Mouse (Mus musculus) retina, embryonic 14.5 days (tissue): Measurements from ENCODE around the gene Sfxn4.
"Not testable (repeated sequence)": the region's sequence is repeated elsewhere in the genome, so short reads cannot be mapped to it uniquely, and the experiment has no call there.

Experiments
- DNase-seq: peaks from one replicate; pipeline ENCODE4 v3.0.0-alpha.2; 2015; ENCODE audit warnings: low spot score

The Sfxn4 gene

DNA sequence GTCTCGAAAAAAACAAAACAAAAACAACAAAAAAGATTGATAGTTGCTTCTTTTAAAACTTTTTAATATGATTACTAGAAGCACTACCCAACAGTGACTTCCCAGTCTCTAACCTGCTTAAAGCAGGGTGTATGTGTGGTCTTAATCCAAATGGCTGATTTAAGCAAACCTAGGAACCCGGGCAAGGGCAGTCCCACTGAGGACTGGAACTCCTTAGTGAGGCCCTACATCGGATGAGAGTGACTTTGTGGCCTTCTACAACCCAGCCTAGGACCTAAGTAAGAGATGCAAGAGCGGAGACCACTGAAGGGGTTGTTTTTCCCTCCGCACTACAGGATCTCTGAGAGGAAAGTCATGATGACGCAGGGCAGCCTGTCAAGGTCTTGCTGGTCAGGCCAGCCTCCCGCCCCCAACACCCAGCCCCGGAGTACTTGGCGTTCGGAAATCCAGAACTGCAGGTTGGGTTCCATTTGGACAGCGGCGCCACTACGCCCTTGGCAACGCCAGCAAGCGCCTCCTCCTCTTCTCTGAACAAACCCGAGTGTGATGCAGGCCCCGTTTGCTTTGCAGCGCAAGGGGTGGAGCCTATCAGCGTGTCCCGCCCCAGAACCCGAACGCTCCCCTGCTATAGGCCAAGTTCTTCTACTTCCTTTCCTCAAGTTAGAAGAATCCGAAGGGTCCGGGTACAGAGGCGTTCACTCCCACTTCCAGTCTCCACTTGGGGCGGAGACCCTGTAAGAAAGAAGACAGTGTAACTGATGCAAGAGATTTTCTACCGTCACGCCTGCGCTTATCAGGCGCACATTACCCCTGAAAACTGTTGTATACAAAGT is at the start of gene Sfxn4:
Sfxn4 (minus strand) TSS at position 612 of the 833 bp plus-strand sequence.
- peak; percentile 90 for DNase-seq

DNA sequence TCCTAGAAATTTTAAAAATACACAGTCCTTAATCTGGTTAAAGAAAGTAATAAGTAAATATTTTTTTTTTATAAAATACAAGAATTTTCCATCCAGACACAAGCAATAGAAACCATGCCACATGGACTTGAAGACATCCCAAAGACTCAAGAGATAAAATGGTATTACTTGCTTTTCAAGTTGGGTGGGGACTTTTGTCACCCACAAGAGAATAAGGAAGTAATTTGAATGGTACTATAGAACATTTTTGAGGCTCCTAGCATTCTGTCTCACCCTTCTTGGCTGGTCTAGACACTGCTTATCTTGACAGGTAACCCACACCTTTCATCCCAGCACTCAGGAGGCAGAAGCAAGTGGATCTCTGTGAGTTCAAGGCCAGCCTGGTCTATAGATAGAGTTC is 49.0 kb upstream of the Sfxn4 start:
- DNase-seq = no peak

DNA sequence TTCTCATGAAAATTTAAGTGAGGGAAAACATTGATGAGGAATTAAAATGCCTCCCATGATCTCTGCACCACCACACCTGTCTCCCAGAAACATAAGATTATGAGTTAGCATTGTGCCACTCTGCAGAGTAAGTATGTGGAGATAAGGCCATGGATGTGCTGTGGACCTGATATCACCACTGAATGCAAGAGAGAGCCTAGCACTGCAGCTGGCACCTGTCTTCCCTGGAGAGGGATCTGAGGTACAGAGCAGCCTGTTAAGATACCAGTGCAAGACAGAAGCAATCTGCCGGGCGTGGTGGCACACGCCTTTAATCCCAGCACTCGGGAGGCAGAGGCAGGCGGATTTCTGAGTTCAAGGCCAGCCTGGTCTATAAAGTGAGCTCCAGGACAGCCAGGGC is 44.2 kb upstream of the Sfxn4 start:
- DNase-seq = no peak

DNA sequence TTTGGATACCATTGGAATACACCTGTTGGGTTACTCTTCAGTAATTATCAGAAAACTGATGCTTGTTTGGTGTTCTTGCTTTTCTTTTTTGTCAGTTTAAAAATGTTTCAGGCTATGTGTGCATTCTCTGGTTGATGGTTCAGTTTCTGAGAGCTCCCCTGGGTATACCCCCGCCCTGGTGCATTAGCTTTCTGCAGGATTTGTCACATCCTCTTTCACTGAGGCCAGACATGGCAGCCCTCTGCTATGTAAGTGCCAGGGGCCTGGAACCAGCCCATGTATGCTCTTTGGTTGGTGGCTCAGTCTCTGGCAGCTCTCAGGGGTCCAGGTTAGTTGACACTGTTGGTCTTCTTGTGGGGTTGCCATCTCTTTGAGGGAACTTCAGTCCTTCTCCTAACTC is 42.7 kb upstream of the Sfxn4 start:
- DNase-seq = no peak

DNA sequence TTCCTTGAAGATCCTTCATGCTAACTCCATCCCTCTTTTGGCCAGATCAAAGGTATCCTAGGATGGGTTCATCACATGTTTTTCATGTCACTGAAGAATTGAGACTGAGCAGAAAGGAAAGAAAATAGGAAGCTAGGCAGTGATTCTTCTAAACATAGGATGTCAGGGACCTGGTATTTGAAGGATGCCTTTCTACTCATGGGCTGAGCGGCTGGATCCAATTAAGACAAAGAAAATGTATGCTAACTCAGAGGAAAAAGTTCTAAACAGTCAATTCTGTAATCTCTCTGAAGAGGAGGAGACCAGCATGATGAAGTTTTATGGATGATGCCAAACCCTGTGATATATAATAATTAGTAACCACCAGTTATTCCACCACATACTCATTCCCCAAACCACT is 41.9 kb upstream of the Sfxn4 start:
- no peak for DNase-seq

DNA sequence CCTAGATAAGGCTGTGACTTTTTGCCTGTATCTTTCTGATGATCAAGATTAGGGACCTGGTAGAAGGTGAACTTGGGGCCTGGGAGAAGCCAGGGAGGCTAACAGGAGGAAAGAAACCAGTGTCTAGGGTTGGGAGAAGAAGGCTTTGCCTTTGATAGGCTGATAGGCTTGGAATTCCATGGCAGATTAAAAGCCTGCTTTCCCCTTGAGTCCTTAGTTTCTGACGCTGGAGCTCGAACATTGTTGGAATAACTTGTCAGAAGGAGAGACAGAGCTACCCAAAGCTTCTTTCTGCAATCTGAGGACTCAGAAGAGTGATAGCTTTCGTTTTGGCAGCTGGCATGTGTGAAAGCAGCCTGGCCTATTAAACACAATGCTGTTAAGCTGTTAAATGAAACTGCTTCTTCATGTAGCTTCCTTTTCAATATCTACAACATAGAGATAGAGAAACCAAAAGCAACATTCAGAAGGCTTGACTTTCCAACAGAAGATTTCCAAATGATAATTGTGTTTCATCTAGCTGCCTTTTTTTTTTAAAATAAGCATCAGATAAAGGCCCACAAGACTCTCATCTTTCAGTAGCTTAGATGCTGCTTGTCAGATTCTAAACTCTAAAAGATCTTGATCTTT is 34.1 kb upstream of the Sfxn4 start:
- no peak for DNase-seq

DNA sequence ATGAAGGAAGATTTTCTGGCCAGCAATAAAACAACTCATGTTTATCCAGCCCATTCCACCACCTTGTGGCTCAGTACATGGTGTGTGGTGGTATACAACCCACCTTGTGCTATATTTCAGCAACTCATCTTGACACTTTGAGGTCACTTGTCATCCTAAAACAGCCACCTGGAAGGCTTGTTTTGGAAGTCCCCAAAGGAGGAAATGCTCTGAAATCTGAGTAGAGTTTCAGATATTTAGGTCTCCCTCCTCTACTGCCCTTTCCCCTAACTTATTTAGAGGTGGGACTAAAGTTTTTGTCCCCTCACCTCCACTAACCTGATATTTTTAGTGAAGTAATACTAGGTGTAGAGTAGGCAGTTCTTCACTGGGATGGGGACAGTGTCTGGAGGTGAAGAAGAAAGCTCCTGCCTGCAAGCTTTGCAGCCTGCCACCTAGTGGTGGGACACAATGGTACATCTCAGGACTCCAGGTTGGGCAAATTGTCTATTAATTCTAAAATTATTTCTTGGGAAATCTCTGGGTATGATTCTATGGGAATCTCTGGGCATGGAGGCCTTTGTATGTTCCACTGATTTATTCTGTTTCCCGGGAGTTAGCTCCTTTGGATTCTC is 30.8 kb upstream of the Sfxn4 start:
- DNase-seq = peak; percentile 81

DNA sequence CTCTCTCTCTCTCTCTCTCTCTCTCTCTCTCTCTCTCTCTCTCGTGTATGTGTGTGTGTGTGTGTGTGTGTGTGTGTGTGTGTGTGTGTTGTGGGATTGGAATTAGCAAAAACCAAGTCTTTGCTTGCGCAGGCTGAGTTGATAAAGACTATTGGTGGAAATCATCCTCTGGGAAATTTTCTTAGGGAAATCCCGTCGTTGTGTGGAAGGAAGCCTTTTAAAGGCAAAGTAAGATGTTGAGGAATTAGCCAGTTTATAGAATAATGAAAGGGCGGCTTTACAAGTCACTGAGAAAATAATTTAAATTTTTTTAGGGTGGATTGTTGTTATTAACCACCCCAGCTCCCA is 29.8 kb upstream of the Sfxn4 start:
- DNase-seq = peak; percentile 24

DNA sequence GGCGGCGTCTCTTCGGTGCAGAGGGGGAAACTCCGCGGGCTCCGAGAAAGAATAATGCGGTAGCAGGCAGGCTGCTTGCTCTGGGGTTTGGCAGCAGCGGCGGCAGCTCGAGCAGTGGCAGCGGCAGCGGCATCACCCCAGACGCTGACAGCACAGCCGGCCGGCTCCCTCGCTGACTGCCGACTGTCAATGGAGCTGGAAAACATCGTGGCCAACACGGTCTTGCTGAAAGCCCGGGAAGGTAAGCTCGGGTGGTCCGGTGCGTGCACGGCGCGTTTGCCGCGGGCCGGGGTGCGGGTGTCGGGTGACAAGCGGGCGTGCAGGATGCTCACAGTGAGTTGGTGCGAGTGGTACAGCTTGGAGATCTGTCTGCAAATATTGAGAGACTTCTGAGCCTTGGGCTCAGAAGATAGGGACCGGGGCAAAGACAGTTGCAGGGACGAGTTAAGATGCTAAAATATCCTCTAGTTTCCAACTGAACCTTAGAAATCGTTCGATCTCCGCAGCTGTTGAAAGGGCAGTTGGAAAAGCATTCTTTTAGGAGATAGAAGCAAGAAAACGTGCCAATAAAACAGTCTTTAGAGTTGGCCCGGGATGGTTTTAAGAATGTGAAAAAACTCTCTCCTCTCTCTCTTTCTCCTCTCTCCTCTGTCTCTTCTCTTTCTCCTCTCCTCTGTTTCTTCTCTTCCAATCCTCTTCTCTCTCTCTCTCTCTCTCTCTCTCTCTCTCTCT is 29.3 kb upstream of the Sfxn4 start:
- no peak for DNase-seq

DNA sequence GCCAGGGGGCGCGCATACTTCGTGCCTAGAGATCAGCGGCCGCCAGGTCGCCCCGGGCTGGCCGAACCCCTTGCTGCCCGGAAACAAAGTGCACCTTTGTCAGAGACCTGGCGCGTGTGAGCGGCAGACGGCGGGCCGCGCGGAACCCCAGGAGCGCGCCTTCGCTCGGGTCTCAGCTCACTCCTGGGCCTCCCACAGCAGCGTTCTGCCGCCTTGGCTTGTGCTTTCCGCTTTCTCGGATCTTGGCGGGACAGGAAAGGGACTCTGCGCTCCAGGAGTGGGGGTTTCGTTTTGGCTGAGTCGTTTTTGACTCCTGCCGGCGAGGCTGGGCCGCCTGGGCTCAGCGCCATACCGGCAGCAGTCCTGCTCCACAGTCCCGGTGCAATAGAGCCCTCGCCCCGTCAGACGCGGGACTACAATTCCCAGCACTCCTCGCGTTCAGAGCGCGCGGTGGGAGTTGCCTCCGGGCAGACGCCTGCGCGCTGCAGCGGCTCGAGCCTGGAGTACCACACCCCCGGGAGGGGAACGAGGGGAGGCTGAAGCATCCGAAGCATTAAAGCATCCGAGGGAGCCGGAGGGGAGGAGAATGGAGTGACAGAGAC is 28.5 kb upstream of the Sfxn4 start, which contains the start of gene Grk5:
Grk5 (plus strand) TSS at position 36 of the 602 bp plus-strand sequence.
- DNase-seq = peak; percentile 97

DNA sequence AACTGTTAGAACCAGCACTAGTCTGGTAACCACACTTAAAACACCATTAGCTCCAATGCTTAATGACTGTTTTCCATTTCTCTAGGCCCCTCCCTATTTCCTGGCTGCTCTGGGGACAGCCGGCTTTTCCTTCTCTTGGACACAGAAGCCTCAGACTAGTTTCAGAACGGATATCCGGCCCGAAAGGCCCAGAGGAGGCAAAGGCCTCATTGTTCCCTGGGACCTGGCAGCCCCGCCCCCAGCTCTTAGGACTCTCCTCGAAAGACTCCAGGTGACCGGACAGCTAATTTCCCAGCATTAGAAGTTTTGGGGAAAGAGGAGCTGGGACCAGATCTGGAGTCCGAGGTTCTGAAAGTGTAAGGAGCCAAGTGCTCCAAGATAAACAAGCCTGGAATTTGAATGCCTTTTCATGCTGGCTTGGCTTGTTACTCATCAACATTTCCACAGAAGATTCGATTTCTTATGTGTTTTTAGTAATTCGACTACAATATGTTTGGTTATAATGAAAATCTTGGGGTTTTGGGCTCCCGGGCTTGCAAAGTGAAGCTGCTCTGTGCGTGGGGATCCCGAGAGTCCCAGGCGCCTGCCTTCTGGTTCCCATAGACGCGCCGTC is 27.9 kb upstream of the Sfxn4 start:
- DNase-seq = no peak

DNA sequence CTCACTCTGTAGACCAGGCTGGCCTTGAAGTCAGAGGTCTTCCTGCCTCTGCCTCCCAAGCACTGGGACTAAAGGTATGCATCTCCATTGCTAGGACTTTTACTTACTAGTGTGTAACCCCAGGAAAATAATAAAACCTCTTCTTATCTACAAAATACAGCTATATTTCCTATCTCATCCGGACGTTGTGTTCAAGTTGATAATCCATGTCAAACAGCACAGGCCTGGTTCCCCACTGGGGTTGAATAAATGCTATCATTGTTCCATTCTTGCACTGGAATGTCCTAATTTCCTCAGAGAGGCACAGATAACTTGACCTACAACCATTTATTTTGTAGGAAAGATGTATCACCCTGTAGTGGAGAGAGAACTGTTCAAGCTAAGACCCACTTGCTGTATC is 26.4 kb upstream of the Sfxn4 start:
- DNase-seq = no peak

DNA sequence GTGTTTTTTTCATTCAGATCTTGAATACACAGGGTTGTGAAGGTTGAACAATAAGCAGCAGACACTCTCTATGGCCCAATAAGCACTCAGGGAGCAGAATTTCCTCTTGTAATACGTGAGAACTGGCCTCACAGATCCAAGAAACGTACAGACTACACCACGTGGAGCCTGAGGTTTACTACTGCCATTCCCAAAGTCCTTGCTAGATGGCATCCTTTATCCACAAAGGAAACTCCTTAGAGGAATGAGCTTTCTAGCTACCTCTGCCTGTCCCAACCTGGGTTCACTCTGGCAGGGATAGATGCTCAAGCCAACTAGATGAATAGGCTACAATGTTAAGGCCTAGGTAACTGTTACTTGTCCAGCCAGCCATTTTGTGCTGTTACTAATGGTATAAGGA is 21.9 kb upstream of the Sfxn4 start:
- DNase-seq = peak; percentile 59

DNA sequence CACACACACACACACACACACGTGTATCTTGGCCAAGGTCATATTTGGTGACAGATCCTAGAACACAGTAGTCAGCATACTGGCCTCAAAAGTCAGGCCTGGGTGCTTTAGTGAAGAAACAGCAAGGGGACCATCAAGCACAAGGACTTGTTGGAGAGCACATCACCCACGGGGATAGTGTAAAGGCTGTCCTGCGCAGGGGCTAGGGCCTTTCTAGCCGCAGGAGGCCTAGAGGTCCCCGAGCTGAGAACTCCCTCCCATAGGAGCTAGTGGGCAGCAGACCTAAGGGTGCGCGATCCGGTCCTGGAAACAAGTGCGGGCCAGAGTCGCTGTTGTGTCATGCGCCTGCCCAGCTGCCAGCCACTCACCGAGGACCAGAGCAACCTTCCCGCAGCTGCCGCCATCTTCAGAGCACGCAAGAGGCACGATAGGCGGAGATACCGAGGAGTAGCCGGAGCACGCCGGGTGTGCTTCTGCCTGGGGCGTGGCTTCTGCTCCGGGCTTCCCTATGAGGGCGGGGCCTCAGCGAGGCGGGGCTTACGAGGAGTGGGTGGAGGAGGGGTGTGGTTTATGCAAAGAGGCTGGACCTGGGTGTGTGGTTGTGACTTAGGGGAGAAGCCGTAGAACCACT is 12.9 kb upstream of the Sfxn4 start, which contains the start of gene Prdx3:
Prdx3 (minus strand) TSS at position 493 of the 631 bp plus-strand sequence.
- peak; percentile 94 for DNase-seq

DNA sequence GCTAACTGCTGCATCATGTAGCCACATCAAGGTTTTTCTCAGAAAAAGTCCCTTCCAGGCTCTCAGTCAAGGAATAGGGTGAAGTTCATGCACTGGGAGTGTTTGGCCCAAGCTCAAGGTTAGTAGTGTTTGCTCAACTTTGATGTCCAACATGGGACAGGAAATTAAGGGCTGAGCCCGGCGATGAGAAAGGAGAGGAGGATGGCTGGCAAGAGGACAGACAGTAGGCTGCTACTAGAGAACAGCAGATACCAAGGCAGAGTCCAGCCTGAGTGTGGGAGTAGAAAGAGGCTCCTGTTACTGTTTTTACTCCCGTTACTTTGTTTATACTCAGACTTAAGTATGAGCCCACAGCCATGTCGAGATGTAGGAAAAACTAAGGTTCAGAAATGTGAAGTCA is 12.2 kb upstream of the Sfxn4 start:
- DNase-seq = no peak

DNA sequence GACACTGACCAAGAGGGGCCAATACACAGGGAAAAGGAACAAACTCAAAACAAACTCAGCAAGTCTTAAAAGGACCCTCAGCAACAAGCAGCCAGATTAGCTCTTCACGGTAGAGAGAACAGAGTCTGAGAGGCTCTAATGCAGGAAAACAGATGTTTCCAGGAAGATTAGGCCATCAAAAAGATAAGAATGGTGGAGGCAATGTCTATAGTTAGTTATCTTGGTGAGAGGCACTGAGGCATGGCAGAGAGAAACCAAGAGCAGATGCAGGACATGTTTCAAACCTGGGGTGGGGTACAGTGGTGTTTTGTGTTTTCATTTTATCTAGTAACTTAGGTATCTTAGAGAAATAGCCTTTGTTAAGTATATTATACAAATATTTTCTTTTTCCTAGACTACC is 11.0 kb upstream of the Sfxn4 start:
- no peak for DNase-seq

DNA sequence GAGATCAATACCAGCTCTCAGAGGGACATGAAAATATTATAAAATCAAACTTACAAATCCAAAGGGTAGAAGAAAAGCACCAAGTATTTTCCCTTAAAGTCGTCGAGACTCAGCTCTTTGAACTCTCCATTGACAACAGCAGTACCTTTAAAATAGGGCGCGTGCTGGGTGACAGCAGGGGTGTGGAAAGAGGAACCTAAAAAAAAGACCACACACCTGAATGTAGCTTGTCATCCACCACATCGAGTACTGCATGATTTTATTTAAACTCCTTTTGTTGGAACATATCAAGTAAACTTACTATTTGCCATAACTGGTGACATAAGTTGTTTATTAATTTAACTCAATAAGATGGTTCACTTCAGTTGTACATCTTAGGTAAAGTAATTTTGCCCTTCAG is 10.1 kb upstream of the Sfxn4 start:
- no peak for DNase-seq

DNA sequence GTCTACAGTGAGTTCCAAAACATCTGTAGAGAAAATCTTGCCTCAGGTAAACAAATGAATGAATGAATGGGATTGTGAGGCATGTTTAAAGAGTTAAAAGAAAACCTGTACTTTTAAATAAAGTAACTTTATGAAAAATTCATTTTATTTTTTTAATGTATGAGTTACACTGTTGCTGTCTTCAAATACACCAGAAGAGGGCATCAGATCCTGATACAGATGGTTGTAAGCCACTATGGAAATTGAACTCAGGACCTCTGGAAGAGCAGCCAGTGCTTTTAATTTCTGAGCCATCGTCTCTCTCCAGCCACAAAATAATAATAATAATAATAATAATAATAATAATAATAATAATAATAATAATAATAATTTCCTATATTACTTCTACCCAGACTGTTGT is 9.2 kb upstream of the Sfxn4 start:
- DNase-seq = no peak

DNA sequence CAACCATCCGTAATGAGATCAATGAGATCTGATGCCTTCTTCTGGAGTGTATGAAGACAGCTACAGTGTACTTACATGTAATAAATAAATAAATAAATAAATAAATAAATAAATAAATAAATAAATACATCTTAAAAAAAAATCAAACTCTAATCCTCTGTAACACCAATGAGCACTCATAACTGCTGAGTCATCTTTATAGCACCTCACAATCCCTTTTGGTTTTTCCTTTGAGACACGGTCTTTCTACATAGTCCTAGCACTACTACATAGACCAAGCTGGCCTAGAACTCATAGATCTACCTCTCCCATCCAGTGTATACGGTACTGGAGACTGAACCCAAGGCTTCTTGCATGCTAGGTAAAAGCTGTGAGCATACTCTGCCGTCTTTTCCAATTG is 4.9 kb upstream of the Sfxn4 start:
- not testable (repeated sequence) for DNase-seq

DNA sequence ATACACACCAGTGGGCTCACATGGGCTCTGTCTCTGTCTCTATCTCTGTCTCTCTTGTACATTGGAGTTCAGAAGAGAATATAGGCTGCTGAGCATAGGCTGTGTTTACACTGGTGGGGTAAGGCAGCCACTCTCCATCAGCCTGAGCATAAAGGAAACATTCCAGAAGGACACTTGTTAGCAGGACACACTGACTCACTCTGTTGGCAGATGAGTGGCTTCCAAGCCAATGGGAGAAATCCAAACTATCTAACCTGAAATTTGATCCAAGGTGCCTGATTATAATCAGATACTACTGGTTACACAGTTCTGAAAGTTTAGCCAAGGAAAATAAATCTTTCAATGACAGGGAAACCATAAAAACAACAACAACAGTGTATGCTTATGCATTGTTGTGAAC is 15.5 kb downstream of the Sfxn4 start:
- no peak for DNase-seq

DNA sequence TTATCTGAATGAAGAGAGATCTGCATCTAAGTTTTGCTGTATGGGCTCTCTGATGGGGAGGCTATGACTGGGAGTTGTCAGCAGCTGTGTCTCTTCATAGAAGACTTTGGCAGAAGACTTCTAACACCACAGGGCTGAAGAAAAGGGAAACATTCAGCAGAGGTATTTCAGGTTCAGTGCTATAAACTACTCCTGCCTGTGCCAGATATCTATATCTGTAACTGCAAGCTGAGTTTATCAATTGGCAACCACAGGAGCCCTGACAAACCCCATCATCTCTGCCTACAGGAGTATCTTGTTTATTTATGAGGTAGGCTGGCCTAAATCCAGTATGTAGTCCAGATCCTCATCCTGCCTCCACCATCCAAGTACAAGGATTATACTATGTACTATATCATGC is 18.0 kb downstream of the Sfxn4 start:
- DNase-seq = no peak
